Mouse (Mus musculus) lung, adult 2 months (tissue): ENCODE measurements at regions not wholly inside any gene's neighbourhood (a gene's known extent, or its start where the extent isn't known, plus 50 kb on each side); places are given as distances from the start of the nearest gene placed in this dataset.
"Not testable (repeated sequence)": the region's sequence is repeated elsewhere in the genome, so short reads cannot be mapped to it uniquely, and the experiment has no call there.

ENCODE experiments used
- DNase-seq: peaks from one replicate; pipeline ENCODE4 v3.0.0; 2022
- H3K4me1 ChIP-seq: fragments of 200-500 bp; 2 replicates; pipeline ENCODE4 v1.6.1; 2011; ENCODE audit warnings: low read length; ENCODE audit not compliant: control insufficient read depth, insufficient read depth
- H3K4me3 ChIP-seq: fragments of 200-500 bp; replicated peaks from 2 replicates; pipeline ENCODE3; 2011; ENCODE audit warnings: low read depth, mild to moderate bottlenecking, control low read depth, low read length; ENCODE audit errors: extremely low read depth
- CTCF ChIP-seq: fragments of 200-500 bp; IDR thresholded peaks from 2 replicates; pipeline ENCODE4 v1.5.1; 2011; ENCODE audit warnings: mild to moderate bottlenecking, low read length, control low read depth; ENCODE audit not compliant: insufficient read depth
- POLR2A ChIP-seq: fragments of 200-500 bp; IDR thresholded peaks from 2 replicates; pipeline ENCODE4 v1.6.1; 2011; ENCODE audit warnings: low read depth, mild to moderate bottlenecking, control low read depth, low read length, borderline replicate concordance; ENCODE audit errors: extremely low read depth
- WGBS: fragments of 180-500 bp; shearing (Covaris S2); methylation state at CpG from one replicate; pipeline ENCODE4 v1.1.7; 2018; 5-methylcytosine and 5-hydroxymethylcytosine counted together

DNA sequence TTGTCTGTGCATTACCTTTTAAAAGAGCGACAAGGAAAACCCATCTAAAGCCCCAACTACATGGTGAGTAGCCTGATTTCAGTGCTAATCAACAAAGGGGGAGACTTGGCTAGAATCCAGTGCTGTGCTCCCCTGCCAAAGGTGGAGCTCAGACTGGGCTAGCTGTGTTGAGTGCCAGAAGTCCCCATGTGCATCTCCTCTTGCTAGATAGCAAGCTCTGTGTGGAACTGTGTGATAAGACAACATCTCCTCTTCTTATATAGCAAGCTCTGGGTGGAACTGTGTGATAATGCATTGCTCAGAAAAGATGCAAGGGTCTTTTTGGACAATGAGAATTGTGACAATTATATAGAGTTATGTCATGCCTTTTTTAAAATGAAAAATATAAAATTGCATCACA, 741.4 kb downstream of the Adam6a start:
- TF ChIP-seq CTCF = no peak
- no peak for TF ChIP-seq POLR2A
- DNase-seq = no peak
- H3K4me3 ChIP-seq = no peak overlapping the region
- no peaks in the 10 kb centered on the region for H3K4me1 ChIP-seq
- WGBS = 81% methylated on average over 1 of the region's 1 CpGs

GRCm38 (mm10) chr12:114287041-114287440, 743.3 kb downstream of the Adam6a start:
- Histone ChIP-seq H3K4me1 (no peaks in the 10 kb centered on the region), H3K4me3 (no peak overlapping the region)
- TF ChIP-seq POLR2A = no peak
- TF ChIP-seq CTCF = no peak
- 74% methylated on average over 3 of the region's 3 CpGs for WGBS
- DNase-seq = no peak

GRCm38 (mm10) chr12:114291083-114291482, 747.4 kb downstream of the Adam6a start:
- Histone ChIP-seq H3K4me1 (no peaks in the 10 kb centered on the region), H3K4me3 (no peak overlapping the region)
- DNase-seq = no peak
- TF ChIP-seq CTCF (no peak), POLR2A (no peak)
- WGBS = 88% methylated on average over 3 of the region's 3 CpGs

- TF ChIP-seq POLR2A (no peak), CTCF (no peak)
- no peak for DNase-seq
- Histone ChIP-seq H3K4me1 (no peaks in the 10 kb centered on the region), H3K4me3 (no peak overlapping the region)
- WGBS = 58% methylated on average over 5 of the region's 5 CpGs
These were observed 756.1 kb downstream of the Adam6a start for GRCm38 (mm10) chr12:114299771-114300170.

GRCm38 (mm10) chr12:114301728-114302127, 758.0 kb downstream of the Adam6a start:
- TF ChIP-seq CTCF = no peak
- TF ChIP-seq POLR2A = no peak
- Histone ChIP-seq H3K4me3 (no peak overlapping the region), H3K4me1 (no peaks in the 10 kb centered on the region)
- no peak for DNase-seq
- 80% methylated on average over 2 of the region's 2 CpGs for WGBS

GRCm38 (mm10) chr12:114332552-114332951, 788.8 kb downstream of the Adam6a start:
- H3K4me1 ChIP-seq = no peaks in the 10 kb centered on the region
- no peak for DNase-seq
- H3K4me3 ChIP-seq = no peak overlapping the region
- TF ChIP-seq CTCF = no peak
- no peak for TF ChIP-seq POLR2A

DNA sequence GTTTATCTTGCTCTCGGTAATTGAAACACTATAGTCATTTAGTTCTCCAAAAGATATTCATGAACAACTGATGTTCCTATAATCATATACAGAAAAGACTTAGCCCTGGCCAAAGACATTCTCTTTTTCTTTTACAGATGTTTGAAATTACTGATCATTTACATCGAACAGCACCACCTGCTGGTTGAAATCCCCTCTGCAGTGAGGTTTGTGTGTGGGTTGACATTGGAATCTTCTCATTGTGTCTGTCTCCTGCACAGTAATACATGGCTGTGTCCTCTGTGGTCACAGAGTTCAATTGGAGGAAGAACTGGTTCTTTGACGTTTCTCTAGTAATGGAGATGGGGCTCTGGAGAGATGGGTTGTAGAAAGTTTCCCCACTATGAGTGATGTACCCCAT, 822.6 kb downstream of the Adam6a start:
- Histone ChIP-seq H3K4me3 (no peak overlapping the region), H3K4me1 (no peaks in the 10 kb centered on the region)
- no peak for TF ChIP-seq POLR2A
- TF ChIP-seq CTCF = no peak
- 54% methylated on average over 3 of the region's 3 CpGs for WGBS
- DNase-seq = no peak

DNA sequence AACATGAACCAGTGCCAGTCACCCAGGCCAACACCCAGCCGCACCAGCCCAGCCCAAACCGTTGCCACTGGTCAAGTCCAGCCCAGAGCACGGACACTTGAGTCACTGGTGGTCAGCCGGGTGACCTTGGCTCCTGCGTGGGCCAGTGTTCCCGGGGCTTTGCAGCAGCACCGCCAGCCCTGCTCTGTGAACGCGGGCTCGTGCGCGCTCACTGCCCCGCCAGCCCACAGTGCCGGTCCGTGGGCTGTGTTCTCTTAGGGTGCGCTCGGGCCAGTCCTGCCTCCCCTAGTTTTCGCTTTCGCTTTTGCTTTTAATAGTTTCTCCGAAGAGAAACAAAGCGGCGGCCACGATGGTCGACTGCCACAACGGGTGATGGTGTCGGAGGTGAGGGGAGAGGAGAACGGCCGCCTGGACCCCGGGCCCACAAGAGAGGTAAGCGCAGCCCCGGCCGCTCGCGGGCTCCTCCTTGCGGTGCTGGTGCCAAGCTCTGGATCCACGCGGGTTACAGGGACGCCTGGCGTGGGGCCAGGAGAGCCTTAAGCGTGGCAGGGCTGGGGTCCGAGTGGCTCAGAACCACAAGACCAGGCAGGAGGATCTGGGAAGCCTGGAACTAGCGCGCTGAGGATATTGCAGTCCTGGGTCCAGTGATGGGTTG, 835.1 kb downstream of the Adam6a start:
- peak overlapping the region; percentile 49 for H3K4me3 ChIP-seq
- not testable (repeated sequence) for H3K4me1 ChIP-seq
- 22% methylated on average over 34 of the region's 43 CpGs for WGBS
- DNase-seq = peak; percentile 19

DNA sequence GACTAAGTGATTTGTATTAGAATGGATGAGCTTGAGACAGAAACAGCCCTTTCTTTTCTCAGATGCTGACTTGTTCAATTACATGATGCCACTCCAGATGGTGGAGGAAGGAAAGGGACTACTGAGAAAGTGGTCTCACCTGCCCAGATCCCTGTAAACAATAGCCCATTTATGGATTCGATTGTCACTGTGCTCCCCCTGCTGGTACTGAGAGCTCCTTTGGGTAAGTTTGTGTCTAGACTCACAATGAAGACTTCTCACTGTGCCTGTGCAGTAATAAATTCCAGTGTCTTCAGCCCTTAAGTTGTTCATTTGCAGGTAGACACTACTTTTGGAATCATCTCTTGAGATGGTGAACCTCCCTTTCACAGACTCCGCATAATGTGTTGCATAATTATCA, 847.7 kb downstream of the Adam6a start:
- no peak for DNase-seq
- no peak overlapping the region for H3K4me3 ChIP-seq
- 66% methylated on average over 2 of the region's 2 CpGs for WGBS
- TF ChIP-seq POLR2A (no peak), CTCF (no peak)
- no peaks in the 10 kb centered on the region for H3K4me1 ChIP-seq

DNA sequence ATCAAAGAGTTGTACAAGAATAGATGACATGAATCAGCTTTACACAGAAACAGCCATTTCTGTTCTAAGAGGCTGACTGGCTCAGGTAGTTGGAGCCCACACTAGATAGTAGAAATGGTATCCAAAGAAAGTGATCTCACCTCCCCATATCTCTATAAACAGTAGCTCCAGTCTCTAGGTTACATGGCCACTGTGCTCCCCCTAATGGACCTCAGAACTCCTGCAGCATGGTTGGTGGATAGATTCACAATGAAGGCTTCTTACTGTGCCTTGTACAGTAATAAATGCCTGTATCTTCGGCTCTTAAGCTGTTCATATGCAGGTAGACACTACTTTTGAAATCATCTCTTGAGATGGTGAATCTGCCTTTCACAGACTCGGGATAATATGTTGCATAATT, 862.5 kb downstream of the Adam6a start:
- TF ChIP-seq CTCF (no peak), POLR2A (no peak)
- 43% methylated on average over 2 of the region's 2 CpGs for WGBS
- DNase-seq = no peak
- H3K4me3 ChIP-seq = no peak overlapping the region
- H3K4me1 ChIP-seq = no peaks in the 10 kb centered on the region

DNA sequence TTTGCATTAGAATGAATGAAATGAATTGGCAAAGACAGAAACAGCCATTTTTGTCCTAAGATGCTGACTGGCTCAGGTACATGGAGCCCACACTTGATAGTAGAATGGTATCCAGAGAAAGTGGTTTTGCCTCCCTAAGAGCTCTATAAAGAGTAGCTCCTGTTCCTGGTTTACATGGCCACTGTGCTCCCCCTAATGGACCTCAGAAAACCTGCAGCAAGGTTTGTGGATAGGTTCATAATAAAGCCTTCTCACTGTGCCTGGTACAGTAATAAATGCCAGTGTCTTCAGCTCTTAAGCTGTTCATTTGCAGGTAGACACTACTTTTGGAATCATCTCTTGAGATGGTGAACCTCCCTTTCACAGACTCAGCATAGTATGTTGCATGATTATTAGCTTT, 890.8 kb downstream of the Adam6a start:
- Histone ChIP-seq H3K4me1 (no peaks in the 10 kb centered on the region), H3K4me3 (no peak overlapping the region)
- no peak for DNase-seq
- TF ChIP-seq POLR2A = no peak
- TF ChIP-seq CTCF = no peak
